Mouse (Mus musculus) liver, embryonic 16.5 days (tissue): ENCODE data around the gene Magix. TPM values are rescaled to one million over a fixed set of nuclear protein-coding genes. Genes with fewer than 3 reads are reported as not detected.

Experiments used
- ATAC-seq: fragments of 200-750 bp; cut with Nextera tagmentation; 2 replicates; pipeline ENCODE4 v1.8.0; 2017; ENCODE audit warnings: low read depth, mild to moderate bottlenecking, moderate number of reproducible peaks, moderate library complexity
- H3K27ac ChIP-seq: fragments of 300-500 bp; sonication (generic); 2 replicates; pipeline ENCODE4 v1.5.1; 2014; ENCODE audit warnings: mild to moderate bottlenecking, low read length
- H3K27me3 ChIP-seq: fragments of 300-500 bp; sonication (generic); 2 replicates; pipeline ENCODE4 v1.6.1; 2014; ENCODE audit warnings: low read depth, low read length, mixed read lengths; ENCODE audit not compliant: control insufficient read depth, insufficient read depth
- H3K36me3 ChIP-seq: fragments of 300-500 bp; sonication (generic); 2 replicates; pipeline ENCODE4 v1.6.1; 2014; ENCODE audit warnings: mild to moderate bottlenecking; ENCODE audit not compliant: control insufficient read depth, insufficient read depth
- H3K4me1 ChIP-seq: fragments of 300-500 bp; sonication (generic); 2 replicates; pipeline ENCODE4 v1.6.1; 2014; ENCODE audit warnings: low read depth, low read length, mixed read lengths; ENCODE audit not compliant: control insufficient read depth
- H3K4me2 ChIP-seq: fragments of 300-500 bp; sonication (generic); 2 replicates; pipeline ENCODE4 v1.6.1; 2014; ENCODE audit warnings: low read depth, low read length, mixed read lengths
- H3K4me3 ChIP-seq: fragments of 300-500 bp; sonication (generic); 2 replicates; pipeline ENCODE4 v1.5.1; 2014; ENCODE audit warnings: low read depth, mild to moderate bottlenecking, low read length
- H3K9ac ChIP-seq: fragments of 300-500 bp; sonication (generic); 2 replicates; pipeline ENCODE4 v1.6.1; 2014; ENCODE audit warnings: low read depth, low read length
- H3K9me3 ChIP-seq: fragments of 300-500 bp; sonication (generic); replicated peaks from 2 replicates; pipeline ENCODE4 v1.6.1; 2016; ENCODE audit warnings: low read length; ENCODE audit not compliant: control insufficient read depth
- WGBS: fragments of 180-500 bp; shearing (Covaris S2); extraction: QIAGEN DNeasy Blood & Tissue Kit; methylation state at CpG from one replicate; pipeline ENCODE4 v1.1.7; 2014; ENCODE audit not compliant: insufficient replicate concordance; 5-methylcytosine and 5-hydroxymethylcytosine counted together
- polyA plus RNA-seq: library from polyadenylated mRNA; unstranded; fragments of >200 nt; fragmentation: Nextera tagmentation; extraction: Ambion mirVana; gene quantifications from 2 replicates; pipeline ENCODE4 v1.2.1, GENCODE M21; 2015

Gene Magix
- polyA plus RNA-seq = 0.12 TPM in 1 of 2 replicates, not detected in the other

DNA sequence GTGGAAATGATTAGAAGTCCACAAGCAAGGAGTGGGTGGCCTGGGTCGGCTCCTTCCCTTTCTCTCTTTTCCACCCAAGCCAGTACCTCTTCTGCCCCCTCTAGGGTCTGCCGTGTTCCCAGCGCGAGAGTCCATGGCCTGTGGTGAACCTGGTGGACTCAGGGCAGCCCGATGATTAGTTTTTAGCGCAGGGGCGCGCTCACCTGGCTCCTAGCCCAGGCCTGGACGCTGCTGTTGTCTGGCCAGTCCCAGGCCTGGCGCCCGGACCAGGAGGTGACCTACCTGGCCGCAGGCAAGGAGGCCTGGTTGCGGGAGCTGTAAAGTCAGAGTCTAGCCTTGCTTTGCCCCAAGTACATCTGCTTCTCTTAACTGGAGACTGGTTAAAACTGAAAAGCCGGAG is at the start of gene Magix:
Gene Magix, minus strand, starts transcription at position 388 of the 400 bp plus-strand sequence.
- H3K9ac ChIP-seq = 0 out of 2 replicates have a peak within 1 kb of the TSS, but pooled peaks have one; percentile 31

DNA sequence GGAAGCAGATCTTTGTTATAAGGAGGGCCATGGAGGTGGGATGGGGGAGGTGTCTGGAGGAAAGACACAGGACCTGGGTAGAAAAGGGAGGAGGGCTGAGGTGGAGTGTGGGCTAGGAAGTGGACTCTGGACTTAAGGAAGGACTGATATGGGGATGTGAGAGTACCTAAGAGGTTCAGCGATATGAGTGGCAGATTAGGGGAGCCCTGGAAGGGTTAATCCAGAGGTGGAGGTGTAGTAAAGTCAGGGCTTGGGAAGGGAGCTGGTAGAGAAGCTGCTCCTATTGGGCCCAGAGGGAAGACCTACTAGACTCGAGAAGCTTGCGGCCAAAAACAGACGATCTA is 47.8 kb upstream of the Magix start:
- Histone ChIP-seq H3K9me3 (no peaks in the 10 kb centered on the region), H3K4me2 (peak overlapping the region; percentile 65), H3K9ac (no peak overlapping the region), H3K27ac (no peak overlapping the region), H3K27me3 (no peaks in the 10 kb centered on the region), H3K36me3 (peaks cover 5% of the 10 kb centered on the region; the same call in 1 of the 2 replicates), H3K4me3 (peak overlapping the region; percentile 52), H3K4me1 (no peaks in the 10 kb centered on the region; the same call in 1 of the 2 replicates)
- ATAC-seq = no peak
- 37% methylated on average over 4 of the region's 4 CpGs for WGBS

More for the DNA sequence above, at the start of gene Magix:
- H3K27me3 ChIP-seq = no peaks in the 10 kb centered on the region
- H3K4me2 ChIP-seq = peak within 1 kb of the TSS; percentile 55
- H3K9me3 ChIP-seq = no peaks in the 10 kb centered on the region
- 66% methylated on average over 14 of the region's 14 CpGs for WGBS
- H3K4me3 ChIP-seq = peak within 1 kb of the TSS; percentile 38; the same call in 1 of the 2 replicates
- no peak within 1 kb of the TSS for H3K27ac ChIP-seq
- ATAC-seq = peak; percentile 44
- H3K36me3 ChIP-seq = no peaks in the 10 kb centered on the region
- no peaks in the 10 kb centered on the region for H3K4me1 ChIP-seq

DNA sequence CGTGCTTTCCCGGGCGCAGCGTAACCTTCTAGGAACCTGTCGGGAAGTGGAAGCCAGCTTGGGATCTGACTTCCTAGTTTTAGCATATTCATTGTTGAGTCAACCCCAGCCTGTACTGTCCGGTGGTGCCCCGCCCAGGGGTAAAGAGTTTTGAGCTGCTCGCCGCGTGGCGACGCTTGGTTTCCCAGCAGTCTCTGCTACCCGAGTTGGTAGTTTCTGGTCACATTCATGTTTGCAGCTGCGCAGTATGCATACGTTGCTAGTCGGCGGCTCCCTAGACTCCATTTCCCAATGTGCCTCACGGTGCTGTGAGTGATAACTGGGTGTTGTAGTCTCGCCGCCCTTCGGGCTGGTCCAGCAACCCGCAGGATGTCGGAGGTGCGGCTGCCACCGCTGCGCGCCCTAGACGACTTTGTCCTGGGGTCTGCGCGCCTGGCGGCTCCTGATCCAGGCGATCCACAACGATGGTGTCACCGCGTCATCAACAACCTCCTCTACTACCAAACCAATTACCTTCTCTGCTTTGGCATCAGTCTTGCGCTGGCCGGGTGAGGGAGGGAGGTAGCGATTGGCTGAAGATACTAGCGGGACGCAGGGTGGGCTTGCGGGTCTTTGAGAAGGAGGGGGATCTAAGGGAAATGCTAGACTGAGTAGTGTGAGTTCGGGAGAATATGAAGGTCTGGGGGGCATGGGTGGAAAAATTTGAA is 47.3 kb upstream of the Magix start, which contains the start of gene Praf2:
Gene Praf2, plus strand, starts transcription at position 225 of the 707 bp plus-strand sequence.
- Histone ChIP-seq H3K9me3 (no peaks in the 10 kb centered on the region), H3K36me3 (peaks cover 6% of the 10 kb centered on the region; the same call in 1 of the 2 replicates), H3K4me2 (peak within 1 kb of the TSS; percentile 65), H3K27ac (no peak within 1 kb of the TSS), H3K4me1 (no peaks in the 10 kb centered on the region; the same call in 1 of the 2 replicates), H3K9ac (peak within 1 kb of the TSS; percentile 41), H3K27me3 (no peaks in the 10 kb centered on the region), H3K4me3 (peak within 1 kb of the TSS; percentile 52)
- WGBS = 17% methylated on average over 42 of the region's 42 CpGs
- peak; percentile 93 for ATAC-seq

DNA sequence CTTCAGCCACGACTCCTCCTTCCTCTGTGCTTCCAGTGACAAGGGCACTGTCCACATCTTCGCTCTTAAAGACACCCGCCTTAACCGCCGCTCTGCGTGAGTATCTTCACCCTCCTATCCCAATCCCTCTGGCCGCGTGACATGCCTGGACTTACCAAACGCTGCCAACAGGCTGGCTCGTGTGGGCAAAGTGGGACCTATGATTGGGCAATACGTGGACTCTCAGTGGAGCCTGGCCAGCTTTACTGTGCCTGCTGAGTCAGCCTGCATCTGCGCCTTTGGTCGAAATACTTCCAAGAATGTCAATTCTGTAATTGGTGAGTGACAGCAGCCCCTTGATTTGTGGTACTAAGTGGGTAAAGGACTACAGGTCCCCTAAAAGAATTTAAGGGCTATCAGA is 46.1 kb upstream of the Magix start:
- H3K9ac ChIP-seq = no peak overlapping the region
- H3K27ac ChIP-seq = no peak overlapping the region
- H3K4me1 ChIP-seq = peaks cover 4% of the 10 kb centered on the region; the same call in 1 of the 2 replicates
- H3K27me3 ChIP-seq = no peaks in the 10 kb centered on the region
- H3K9me3 ChIP-seq = no peaks in the 10 kb centered on the region
- no peak overlapping the region for H3K4me3 ChIP-seq
- ATAC-seq = no peak
- peaks cover 6% of the 10 kb centered on the region; the same call in 1 of the 2 replicates for H3K36me3 ChIP-seq
- WGBS = 80% methylated on average over 13 of the region's 13 CpGs
- no peak overlapping the region for H3K4me2 ChIP-seq

DNA sequence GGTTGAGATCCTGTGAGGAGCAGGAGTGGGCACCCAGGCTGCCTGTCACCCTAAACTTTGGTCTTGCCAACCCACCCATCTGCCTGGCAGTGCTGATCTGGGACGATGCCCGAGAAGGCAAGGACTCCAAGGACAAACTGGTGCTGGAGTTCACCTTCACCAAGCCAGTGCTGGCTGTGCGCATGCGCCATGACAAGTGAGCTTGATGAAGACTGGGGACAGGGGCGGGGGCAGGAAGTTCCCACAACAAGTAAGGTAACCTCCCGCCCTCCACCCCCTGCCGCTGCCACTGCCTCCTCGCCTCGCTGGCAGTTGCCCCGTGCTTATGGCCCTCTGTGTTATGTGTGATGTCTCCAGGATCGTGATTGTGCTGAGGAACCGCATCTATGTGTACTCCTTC is 44.8 kb upstream of the Magix start:
- Histone ChIP-seq H3K4me1 (peaks cover 4% of the 10 kb centered on the region; the same call in 1 of the 2 replicates), H3K4me3 (no peak overlapping the region), H3K9me3 (no peaks in the 10 kb centered on the region), H3K27me3 (no peaks in the 10 kb centered on the region), H3K27ac (no peak overlapping the region), H3K4me2 (no peak overlapping the region), H3K9ac (no peak overlapping the region), H3K36me3 (peaks cover 6% of the 10 kb centered on the region; the same call in 1 of the 2 replicates)
- ATAC-seq = no peak
- 73% methylated on average over 12 of the region's 12 CpGs for WGBS

DNA sequence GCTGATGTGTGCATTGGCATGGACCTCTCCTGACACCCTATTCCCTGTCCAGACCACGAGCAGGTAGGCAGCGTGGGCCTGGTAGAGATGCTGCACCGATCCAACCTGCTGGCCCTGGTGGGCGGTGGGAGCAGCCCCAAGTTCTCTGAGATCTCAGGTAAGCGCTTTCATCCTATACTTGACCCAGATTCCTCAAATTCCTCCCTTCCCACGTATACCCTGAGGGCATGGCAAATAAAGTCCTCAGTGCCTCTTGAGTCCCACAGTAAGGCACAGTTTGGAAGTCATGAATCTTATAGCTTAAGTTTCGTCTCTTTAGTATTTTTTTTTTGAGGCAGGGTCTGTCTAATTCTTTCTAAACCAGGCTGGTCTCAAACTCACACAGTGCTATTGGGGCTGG is 43.1 kb upstream of the Magix start:
- Histone ChIP-seq H3K4me1 (peaks cover 4% of the 10 kb centered on the region; the same call in 1 of the 2 replicates), H3K9ac (no peak overlapping the region), H3K27me3 (no peaks in the 10 kb centered on the region), H3K4me3 (no peak overlapping the region), H3K36me3 (peaks cover 6% of the 10 kb centered on the region; the same call in 1 of the 2 replicates), H3K4me2 (no peak overlapping the region), H3K9me3 (no peaks in the 10 kb centered on the region), H3K27ac (no peak overlapping the region)
- ATAC-seq = no peak
- WGBS = 73% methylated on average over 7 of the region's 7 CpGs

DNA sequence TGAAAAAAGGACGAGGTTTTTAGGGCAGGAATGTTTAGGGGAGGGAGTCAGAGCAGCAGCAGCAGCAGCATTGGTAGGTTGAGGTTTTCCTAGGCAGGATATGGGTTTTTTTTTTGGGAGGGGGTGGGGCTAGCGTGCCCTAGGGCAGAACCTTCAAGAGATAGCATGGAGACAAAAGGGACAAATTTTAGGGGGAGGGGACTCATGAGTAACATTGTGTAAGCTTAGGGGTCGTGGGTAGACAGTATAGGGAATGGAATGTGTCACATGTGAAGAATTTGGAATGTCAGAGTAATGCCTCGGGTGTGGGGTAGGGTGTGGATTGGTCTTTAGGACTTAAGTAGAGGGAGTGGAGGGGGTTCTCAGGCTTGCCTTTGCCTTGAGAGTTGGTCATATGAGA is 41.6 kb upstream of the Magix start:
- Histone ChIP-seq H3K4me1 (peaks cover 4% of the 10 kb centered on the region; the same call in 1 of the 2 replicates), H3K9ac (peak overlapping the region; percentile 72), H3K9me3 (no peaks in the 10 kb centered on the region), H3K4me3 (peak overlapping the region; percentile 71), H3K4me2 (peak overlapping the region; percentile 64), H3K27ac (peak overlapping the region; percentile 89), H3K36me3 (peaks cover 6% of the 10 kb centered on the region; the same call in 1 of the 2 replicates), H3K27me3 (no peaks in the 10 kb centered on the region)
- no peak for ATAC-seq
- 13% methylated on average over 4 of the region's 4 CpGs for WGBS

DNA sequence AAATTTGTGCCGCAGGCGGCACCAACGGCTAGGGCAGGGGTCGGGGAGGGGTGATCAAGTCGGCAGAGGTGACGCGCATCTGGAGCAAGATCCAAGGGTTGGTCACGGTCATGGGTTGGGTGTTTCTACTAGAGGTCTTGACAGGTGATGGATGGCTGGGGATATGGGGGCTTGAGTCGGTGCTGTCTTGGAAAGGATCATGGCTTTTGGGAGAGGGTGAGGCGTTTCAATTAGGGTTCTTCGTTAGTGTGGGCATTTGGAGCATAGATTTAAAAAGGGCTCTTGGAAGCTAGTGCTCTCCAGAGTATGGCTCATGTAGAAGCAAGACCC is 41.2 kb upstream of the Magix start:
- peak overlapping the region; percentile 64 for H3K4me2 ChIP-seq
- H3K4me1 ChIP-seq = peaks cover 4% of the 10 kb centered on the region; the same call in 1 of the 2 replicates
- H3K27me3 ChIP-seq = no peaks in the 10 kb centered on the region
- ATAC-seq = no peak; the same call in 1 of the 2 replicates
- peak overlapping the region; percentile 89 for H3K27ac ChIP-seq
- H3K4me3 ChIP-seq = peak overlapping the region; percentile 71
- no peaks in the 10 kb centered on the region for H3K9me3 ChIP-seq
- WGBS = 18% methylated on average over 11 of the region's 11 CpGs
- peak overlapping the region; percentile 72 for H3K9ac ChIP-seq
- peaks cover 6% of the 10 kb centered on the region; the same call in 1 of the 2 replicates for H3K36me3 ChIP-seq
